Mouse (Mus musculus) kidney, postnatal 10 days (tissue): ENCODE measurements at regions not wholly inside any gene's neighbourhood (a gene's known extent, or its start where the extent isn't known, plus 50 kb on each side); places are given as distances from the start of the nearest gene placed in this dataset.
A peak's percentile ranks its signal among the peaks of the same experiment; 100 is the strongest.
"Not testable (repeated sequence)": the region's sequence is repeated elsewhere in the genome, so short reads cannot be mapped to it uniquely, and the experiment has no call there.

Experiments
- DNase-seq: peaks from one replicate; pipeline ENCODE4 v3.0.0; 2021; ENCODE audit warnings: mixed read lengths

DNA sequence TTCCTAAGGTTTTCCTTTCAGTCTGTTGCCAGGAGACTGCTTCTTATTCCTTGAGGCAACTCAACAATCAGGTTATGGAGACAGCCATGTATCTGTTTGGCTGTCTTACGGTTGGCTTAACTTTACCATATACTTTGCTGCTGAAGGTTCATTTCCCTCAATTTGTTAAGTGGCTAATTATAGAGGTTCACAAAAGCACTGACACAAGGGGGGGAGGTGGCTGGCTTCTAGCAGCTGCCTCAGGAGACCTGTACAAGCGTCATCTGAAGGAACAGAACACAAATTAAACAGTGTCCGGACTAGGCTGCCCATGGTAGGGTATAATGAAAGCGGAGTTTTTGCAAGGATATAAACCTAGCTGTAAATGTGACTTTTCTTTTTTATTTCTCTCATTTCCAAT lies 305.0 kb upstream of the Rnf219 start:
- DNase-seq = no peak

DNA sequence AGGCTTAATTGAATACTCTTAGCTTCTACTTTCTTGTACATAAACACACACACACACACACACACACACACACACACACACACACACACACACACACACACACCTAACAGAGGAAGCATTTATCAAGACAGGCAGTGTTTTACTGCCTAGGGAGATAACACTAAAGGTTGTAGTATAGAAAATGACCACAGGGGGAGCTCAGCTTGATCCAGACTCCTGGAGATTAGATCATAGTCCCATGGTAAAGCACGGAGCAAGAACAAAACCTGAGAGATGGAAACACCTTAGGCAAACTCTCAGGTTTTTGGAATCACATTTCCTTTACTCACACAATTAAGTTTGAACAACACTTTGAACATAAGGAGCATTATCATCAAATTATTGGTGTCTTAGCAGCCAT lies 302.5 kb upstream of the Rnf219 start:
- DNase-seq = no peak

DNA sequence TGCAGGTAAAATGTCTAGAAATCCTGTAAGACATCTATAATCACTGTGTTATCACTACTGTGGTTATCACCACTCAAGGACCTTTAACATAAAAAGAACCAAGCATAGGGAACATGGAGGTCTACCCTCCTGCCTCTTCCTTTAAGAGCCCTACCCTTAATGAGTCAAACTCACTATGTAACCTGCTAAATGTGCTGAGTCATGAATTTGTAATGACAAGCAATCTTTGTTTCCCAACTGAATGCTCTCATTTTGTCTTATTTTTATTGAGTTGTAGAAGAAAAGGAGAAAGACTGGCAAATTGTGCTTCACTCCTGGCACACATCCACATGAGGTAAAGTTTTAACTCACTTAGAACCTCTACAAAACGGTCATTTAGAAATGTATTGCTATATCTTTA lies 301.8 kb upstream of the Rnf219 start:
- no peak for DNase-seq

DNA sequence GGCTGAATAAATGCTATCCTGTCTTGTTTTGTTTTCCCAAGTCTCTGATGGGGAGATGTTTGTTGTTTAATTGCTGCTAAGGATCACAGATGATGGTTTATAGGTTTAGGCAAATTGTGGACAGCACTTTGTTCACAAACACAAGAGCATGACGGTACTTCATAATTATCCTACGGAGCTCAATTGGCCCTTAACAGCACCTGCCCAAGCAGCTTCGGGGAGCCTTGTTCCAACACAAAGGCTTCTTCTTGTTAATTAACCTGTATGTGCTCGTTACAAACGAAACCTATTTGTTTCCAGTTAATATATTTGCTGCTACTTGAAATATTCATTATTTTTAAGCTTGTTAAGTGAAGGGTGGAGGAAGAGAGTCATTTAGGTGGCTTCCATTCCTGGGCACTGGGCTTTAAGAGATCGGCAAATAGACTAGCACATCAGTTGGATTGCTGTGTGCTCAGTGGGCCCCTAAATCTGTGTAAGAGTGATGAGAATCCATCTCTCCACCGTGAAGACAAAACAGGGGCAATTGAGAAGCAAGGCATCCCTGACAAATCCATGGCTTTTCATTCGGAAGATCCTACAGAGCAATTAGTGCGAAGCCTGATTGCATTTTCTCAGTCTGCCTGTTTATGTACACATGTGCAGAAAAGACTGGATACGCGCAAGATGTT lies 299.6 kb upstream of the Rnf219 start:
- no peak for DNase-seq

DNA sequence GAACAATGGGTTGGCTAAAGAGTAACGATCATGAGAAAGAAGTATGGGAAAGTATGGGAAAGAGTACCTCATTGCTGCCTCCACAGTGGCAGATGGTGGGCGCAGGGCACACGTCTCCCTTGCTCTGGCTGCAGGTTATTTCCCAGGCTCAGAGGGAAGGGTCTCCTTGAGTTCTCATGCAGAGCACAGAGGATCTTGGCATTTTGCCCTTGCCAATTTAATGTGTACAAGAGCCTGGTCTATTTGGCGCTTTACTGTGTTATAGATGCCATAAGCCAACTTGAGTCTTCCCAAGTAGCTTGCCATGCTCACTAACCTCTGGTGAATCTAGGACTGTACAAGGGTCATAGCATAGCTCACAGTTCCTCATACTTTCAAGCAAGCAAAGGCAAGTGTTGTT lies 296.7 kb upstream of the Rnf219 start:
- no peak for DNase-seq

- peak; percentile 88 for DNase-seq
Measured at GRCm38 (mm10) chr14:104813977-104814584, 291.6 kb upstream of the Rnf219 start.

DNA sequence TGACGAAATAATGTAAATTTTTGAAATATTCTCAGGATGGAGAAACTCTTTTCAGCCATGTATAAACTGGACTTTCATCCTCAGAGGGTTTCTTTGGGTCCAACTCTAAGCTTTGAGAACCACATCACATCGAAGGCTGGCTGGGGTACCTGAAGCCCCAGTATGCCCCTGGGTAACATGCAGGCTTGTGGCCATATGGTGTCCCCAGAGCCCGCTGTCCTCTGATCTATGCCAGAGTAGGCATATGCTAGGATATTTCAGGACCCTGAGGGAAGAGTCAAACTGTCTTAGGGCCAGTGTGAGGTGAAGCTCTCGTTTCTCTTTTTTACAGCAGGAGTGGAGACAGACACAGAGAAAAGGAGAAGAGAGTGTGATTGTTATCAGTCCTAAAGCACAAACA lies 289.6 kb upstream of the Rnf219 start:
- DNase-seq = no peak

- no peak for DNase-seq
Measured at GRCm38 (mm10) chr14:104805332-104805731, 282.9 kb upstream of the Rnf219 start.

- DNase-seq = peak; percentile 15
Measured at GRCm38 (mm10) chr14:104796348-104796965, 274.0 kb upstream of the Rnf219 start.

DNA sequence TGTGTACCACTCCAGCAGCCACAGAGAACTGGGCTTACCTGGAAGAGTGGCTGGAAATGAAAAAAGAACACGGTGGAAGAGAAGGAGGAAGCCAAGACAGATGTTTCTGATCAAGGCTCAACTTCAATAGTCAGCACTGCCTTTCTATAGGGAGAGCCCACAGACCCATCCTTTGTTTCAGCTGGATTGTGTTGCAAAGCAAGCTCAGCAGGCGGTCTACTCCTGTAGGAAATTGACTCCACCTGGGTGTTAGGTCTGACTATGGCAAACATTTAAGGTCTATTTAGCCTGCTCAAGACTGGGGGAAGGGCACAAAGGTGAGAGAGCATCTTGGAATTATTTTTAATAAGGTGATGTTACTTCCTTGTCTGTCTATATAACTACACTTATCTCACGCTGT lies 266.9 kb upstream of the Rnf219 start:
- no peak for DNase-seq

DNA sequence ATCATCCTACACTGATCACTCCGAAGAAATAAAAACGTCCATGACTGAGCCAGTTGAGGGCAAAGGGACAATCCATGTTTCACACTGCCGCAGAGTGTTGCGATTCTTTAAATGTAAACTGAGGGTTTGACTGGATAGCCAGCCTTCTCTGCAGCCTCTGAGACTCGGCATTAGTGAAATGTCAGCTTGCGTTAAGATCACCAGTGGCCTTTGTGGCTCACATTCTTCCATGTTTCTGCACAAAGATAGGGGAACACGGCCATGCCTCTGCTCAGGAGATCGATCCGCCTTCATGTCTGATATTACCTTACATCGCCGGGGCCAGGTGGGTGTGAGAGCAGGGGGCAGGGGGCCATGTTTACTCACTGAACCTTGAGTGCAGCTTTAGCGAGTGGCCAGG lies 262.6 kb upstream of the Rnf219 start:
- no peak for DNase-seq

DNA sequence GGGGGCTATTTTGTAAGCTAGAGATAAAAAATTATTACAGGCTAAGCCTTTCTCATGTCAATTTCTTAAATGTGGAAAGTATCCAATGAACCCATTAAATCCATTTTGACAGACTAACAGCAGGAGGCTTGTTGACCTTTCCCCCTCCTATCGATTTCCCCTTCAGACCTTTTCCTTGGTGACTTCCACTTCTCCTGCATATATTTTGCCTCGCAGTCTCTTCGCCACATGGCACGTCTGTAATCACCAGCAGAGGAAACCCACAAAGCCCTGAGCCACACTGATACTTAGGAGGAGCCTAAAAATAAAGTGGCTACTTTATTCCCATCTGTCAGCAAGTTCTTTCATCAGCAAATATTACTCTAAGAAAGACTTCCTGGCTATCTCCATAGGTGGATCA lies 247.5 kb upstream of the Rnf219 start:
- DNase-seq = no peak

- no peak for DNase-seq
Measured at GRCm38 (mm10) chr14:104734213-104734612, 211.8 kb upstream of the Rnf219 start.

- no peak for DNase-seq
Measured at GRCm38 (mm10) chr14:104732036-104732435, 209.6 kb upstream of the Rnf219 start.

DNA sequence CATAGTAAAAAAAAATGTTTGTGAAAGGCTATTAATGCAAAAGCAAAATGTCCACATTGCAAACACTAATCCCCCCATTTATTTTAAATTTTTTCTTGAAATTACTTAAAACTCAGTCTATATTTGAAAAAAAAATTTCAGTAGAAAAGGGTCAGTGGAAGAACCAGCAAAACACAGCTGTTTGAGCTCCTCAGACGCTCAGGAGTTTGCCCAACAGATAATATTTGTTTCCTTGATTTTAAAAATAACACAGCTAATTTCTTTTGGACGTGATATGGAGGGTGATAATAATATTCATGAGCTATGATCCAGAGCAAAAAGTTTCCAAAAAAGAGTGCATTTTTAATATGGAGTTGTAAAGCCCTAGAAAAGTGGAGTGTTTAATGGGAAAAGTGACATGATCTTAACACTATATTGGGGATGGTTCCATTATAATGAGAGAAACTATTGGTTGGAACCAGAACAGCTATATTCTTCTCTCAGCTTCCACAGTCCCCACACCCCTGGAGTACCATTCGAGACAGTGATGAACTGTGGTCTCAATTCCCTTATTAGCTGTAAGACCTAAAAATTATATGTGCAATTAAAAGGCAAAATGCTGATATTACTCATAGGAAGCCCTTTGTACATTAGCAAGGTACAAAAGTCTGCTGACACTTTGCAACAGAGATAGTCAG lies 209.0 kb upstream of the Rnf219 start:
- no peak for DNase-seq

DNA sequence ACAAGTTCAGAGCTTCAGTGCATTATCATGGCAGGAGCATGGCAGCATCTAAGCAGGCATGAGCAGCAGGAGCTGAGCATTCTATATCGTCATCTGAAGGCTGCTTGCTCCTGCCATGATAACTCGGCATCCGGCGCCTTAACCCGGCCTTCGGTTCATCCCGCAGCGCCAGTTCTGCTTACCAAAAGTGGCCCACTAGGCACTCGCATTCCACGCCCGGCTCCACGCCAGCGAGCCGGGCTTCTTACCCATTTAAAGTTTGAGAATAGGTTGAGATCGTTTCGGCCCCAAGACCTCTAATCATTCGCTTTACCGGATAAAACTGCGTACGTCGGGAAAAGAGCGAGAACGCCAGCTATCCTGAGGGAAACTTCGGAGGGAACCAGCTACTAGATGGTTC lies 193.2 kb upstream of the Rnf219 start:
- not testable (repeated sequence) for DNase-seq

GRCm38 (mm10) chr14:104702283-104702893 lies 179.9 kb upstream of the Rnf219 start:
- DNase-seq = no peak

DNA sequence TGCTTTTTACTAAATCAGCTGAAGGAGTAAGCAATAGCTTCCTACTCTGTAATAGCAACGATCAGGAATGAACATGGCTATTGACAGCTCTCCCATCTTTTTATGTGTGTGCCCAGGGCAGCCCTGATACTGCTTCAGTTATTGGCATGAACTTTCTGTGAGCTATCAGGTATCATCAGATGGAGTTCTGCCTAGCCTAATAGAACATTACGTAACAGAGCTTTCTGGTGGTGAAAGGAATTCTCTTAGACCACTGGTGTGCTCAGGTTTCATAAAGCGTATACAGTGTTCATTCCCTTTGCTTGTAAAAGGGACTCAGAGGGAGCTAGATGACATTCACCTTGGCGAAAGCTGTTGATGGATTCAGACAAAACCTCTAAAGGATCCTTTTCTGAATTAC lies 176.5 kb upstream of the Rnf219 start:
- DNase-seq = no peak

DNA sequence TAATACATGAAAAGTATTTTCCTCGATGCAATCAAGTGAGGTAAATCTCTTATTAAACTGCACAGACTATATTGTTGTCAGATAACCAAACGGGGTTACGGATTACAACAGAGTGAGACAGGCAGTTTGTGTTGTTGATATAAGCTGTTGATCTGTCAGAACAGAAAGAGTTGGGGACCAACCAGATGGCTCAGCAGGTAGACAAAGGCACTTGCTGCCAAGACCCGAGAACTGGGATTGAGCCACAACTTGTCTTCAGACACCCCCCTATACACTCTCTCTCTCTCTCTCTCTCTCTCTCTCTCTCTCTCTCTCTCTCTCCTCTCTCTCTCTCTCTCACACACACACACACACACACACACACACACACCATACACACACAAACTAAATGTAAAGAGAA lies 172.7 kb upstream of the Rnf219 start:
- DNase-seq = no peak

- DNase-seq = no peak
Measured at GRCm38 (mm10) chr14:104694174-104694803, 171.8 kb upstream of the Rnf219 start.

DNA sequence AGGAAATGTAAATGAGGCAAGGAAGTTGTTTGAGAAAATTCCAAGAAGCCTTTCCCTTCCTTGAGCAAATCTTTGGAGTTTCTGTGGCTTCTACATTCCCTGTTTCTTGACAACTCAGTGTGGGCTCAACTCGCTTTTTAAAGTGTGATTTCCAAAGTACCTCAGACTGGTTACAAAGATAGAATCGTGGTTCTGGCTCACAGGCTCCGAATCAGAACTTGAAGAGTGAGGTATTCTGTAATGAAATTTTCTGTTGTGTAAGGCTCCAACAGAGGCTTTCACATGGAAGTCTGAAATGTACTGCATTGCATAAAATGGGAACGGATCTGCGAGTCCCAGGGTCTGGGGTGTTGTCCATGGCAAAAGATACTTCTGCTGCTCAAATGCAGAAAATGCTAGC lies 170.2 kb upstream of the Rnf219 start:
- no peak for DNase-seq

DNA sequence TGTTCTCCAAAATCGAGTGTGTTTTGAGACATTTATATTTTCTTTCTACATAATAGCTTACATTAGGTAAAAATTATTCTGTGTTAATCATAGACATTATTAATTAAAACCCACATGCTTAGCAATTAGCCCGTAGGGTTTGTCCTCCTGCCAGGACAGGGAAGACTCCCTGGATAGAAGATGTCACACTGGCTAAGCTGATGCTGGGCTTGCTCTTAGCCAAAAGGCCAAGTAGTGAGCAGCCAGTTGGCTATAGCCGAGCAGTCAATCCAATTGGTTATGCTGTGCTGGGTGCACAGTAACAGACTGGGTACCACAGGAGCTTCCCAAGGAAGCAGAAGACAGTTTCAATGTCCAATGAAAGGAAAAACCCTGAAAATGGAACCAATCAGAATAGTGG lies 166.0 kb upstream of the Rnf219 start:
- DNase-seq = no peak

- no peak for DNase-seq
Measured at GRCm38 (mm10) chr14:104676810-104677209, 154.4 kb upstream of the Rnf219 start.
